8 mouse cellular contexts compared by ENCODE assay signal in the genomic region with DNA sequence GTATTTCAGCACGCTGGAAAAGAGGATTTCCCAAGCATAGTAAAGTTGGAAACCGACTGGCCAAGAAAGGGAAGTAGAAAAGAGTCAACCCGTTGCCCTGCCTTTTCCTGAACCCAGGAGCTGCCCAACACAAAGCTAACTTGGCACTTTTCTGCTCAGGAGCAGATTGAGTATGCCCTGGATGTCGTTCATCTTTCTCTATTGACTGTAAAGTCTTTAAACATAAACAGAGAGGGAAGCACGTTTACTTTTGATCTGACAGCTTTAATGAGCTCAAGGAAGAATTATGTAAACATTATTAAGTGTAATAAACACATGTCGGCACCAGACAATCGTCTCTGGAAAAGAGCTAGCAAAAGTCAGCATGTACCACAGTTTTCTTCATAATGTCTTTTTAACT.
DNase-seq lines count a peak whose midpoint lies in the region; ATAC-seq and TF ChIP-seq lines count a peak whose summit lies in the region.

No protein-coding gene starts in this region.

- no peak for TF ChIP-seq CTCF in liver, postnatal 0 days (IDR thresholded peaks at IDR 0.05; ENCODE audit: low read depth)

- WGBS in liver, postnatal 0 days (ENCODE audit: insufficient replicate concordance), result 22% methylated on average over 7 of the region's 7 CpGs
- 21% methylated on average over 7 of the region's 7 CpGs for WGBS in neural tube, embryonic 15.5 days

- H3K4me2 ChIP-seq in liver, postnatal 0 days (ENCODE audit: low read depth, low read length), result peak overlapping the region; percentile 65; the same call in 1 of the 2 replicates
- H3K4me2 ChIP-seq in neural tube, embryonic 15.5 days, result peak overlapping the region; percentile 95

- TF ChIP-seq EP300 in liver, postnatal 0 days (IDR thresholded peaks at IDR 0.05; ENCODE audit: low read depth), result no peak

- no peaks in the 10 kb centered on the region for H3K9me3 ChIP-seq in liver, postnatal 0 days (ENCODE audit: low read length)
- no peaks in the 10 kb centered on the region for H3K9me3 ChIP-seq in neural tube, embryonic 15.5 days (replicated peaks)

- no peak overlapping the region for H3K9ac ChIP-seq in liver, postnatal 0 days (replicated peaks)
- H3K9ac ChIP-seq in neural tube, embryonic 15.5 days (replicated peaks), result peak overlapping the region; percentile 64; the same call in 1 of the 2 replicates

- peak; percentile 42 for ATAC-seq in granulocyte monocyte progenitor cell, adult 5-6 weeks (replicated peaks; ENCODE audit: poor library complexity, severe bottlenecking)
- ATAC-seq in liver, postnatal 0 days, result no peak
- no peak for ATAC-seq in neural tube, embryonic 15.5 days (ENCODE audit: low FRiP score)
- no peak for ATAC-seq in monocyte, adult 5-6 weeks (replicated peaks; ENCODE audit: insufficient number of reproducible peaks, low FRiP score, low TSS enrichment, poor library complexity, severe bottlenecking)

- H3K36me3 ChIP-seq in liver, postnatal 0 days (replicated peaks; ENCODE audit: insufficient read depth, low read length), result no peaks in the 10 kb centered on the region
- H3K36me3 ChIP-seq in neural tube, embryonic 15.5 days, result no peaks in the 10 kb centered on the region

- DNase-seq in kidney, postnatal 14 days, result peak; percentile 1
- DNase-seq in kidney, adult 11 months, result no peak
- DNase-seq in liver, postnatal 0 days, result no peak
- DNase-seq in left cerebral cortex, adult 8-10 months (ENCODE audit: low spot score in 2 of 2), result no peak
- no peak for DNase-seq in cerebellum, adult 11-12 months

- H3K4me3 ChIP-seq in liver, postnatal 0 days (ENCODE audit: low read depth, low read length), result no peak overlapping the region
- peak overlapping the region; percentile 63 for H3K4me3 ChIP-seq in neural tube, embryonic 15.5 days (replicated peaks)

- no peak overlapping the region for H3K27ac ChIP-seq in liver, postnatal 0 days (ENCODE audit: low read depth)
- H3K27ac ChIP-seq in neural tube, embryonic 15.5 days (replicated peaks), result no peak overlapping the region; the same call in 1 of the 2 replicates

- H3K27me3 ChIP-seq in liver, postnatal 0 days (ENCODE audit: insufficient read depth, low read length), result no peaks in the 10 kb centered on the region
- 0 out of 2 replicates have a peak, but pooled peaks cover 5% of the 10 kb centered on the region for H3K27me3 ChIP-seq in neural tube, embryonic 15.5 days (replicated peaks)

- peaks cover 7% of the 10 kb centered on the region; the same call in 1 of the 2 replicates for H3K4me1 ChIP-seq in liver, postnatal 0 days (ENCODE audit: insufficient read depth)
- peaks cover 26% of the 10 kb centered on the region for H3K4me1 ChIP-seq in neural tube, embryonic 15.5 days
